Mouse (Mus musculus) embryonic facial prominence, embryonic 13.5 days (tissue): ENCODE measurements around the gene Tmem169. TPM values are rescaled to one million over a fixed set of nuclear protein-coding genes. Genes with fewer than 3 reads are reported as not detected.
A peak's percentile ranks its signal among the peaks of the same experiment; 100 is the strongest.
"Not testable (repeated sequence)": the region's sequence is repeated elsewhere in the genome, so short reads cannot be mapped to it uniquely, and the experiment has no call there.

Experiments
- ATAC-seq: fragments of 200-750 bp; cut with Nextera tagmentation; 2 replicates; pipeline ENCODE4 v1.8.0; 2017; ENCODE audit warnings: low read depth; ENCODE audit not compliant: insufficient number of reproducible peaks, insufficient read depth, low FRiP score, low TSS enrichment
- H3K27ac ChIP-seq: fragments of 300-500 bp; sonication (generic); 2 replicates; pipeline ENCODE4 v1.5.1; 2015; ENCODE audit warnings: moderate library complexity, mild to moderate bottlenecking, inconsistent platforms
- H3K27me3 ChIP-seq: fragments of 300-500 bp; sonication (generic); 2 replicates; pipeline ENCODE4 v1.6.1; 2015; ENCODE audit warnings: mild to moderate bottlenecking, inconsistent platforms
- H3K36me3 ChIP-seq: fragments of 300-500 bp; sonication (generic); 2 replicates; pipeline ENCODE4 v1.6.1; 2015; ENCODE audit warnings: mild to moderate bottlenecking, inconsistent platforms
- H3K4me1 ChIP-seq: fragments of 300-500 bp; sonication (generic); 2 replicates; pipeline ENCODE4 v1.6.1; 2015; ENCODE audit warnings: inconsistent platforms
- H3K4me2 ChIP-seq: fragments of 300-500 bp; sonication (generic); 2 replicates; pipeline ENCODE4 v1.6.1; 2015; ENCODE audit warnings: moderate library complexity, mild to moderate bottlenecking, inconsistent platforms
- H3K4me3 ChIP-seq: fragments of 300-500 bp; sonication (generic); 2 replicates; pipeline ENCODE4 v1.5.1; 2015; ENCODE audit warnings: mild to moderate bottlenecking, inconsistent platforms
- H3K9ac ChIP-seq: fragments of 300-500 bp; sonication (generic); 2 replicates; pipeline ENCODE4 v1.6.1; 2015; ENCODE audit warnings: mild to moderate bottlenecking, inconsistent platforms
- H3K9me3 ChIP-seq: fragments of 300-500 bp; sonication (generic); 2 replicates; pipeline ENCODE4 v1.6.1; 2016; ENCODE audit warnings: inconsistent platforms
- WGBS: fragments of 180-500 bp; shearing (Covaris S2); methylation state at CpG from one replicate; pipeline ENCODE4 v1.1.7; 2015; ENCODE audit warnings: mixed read lengths; 5-methylcytosine and 5-hydroxymethylcytosine counted together
- polyA plus RNA-seq: library from polyadenylated mRNA; unstranded; fragments of >200 nt; fragmentation: Nextera tagmentation; extraction: Ambion mirVana; gene quantifications from 2 replicates; pipeline ENCODE4 v1.2.1, GENCODE M21; 2015

Gene Tmem169
- polyA plus RNA-seq = 3.5 and 4.8 TPM in 2 replicates

DNA sequence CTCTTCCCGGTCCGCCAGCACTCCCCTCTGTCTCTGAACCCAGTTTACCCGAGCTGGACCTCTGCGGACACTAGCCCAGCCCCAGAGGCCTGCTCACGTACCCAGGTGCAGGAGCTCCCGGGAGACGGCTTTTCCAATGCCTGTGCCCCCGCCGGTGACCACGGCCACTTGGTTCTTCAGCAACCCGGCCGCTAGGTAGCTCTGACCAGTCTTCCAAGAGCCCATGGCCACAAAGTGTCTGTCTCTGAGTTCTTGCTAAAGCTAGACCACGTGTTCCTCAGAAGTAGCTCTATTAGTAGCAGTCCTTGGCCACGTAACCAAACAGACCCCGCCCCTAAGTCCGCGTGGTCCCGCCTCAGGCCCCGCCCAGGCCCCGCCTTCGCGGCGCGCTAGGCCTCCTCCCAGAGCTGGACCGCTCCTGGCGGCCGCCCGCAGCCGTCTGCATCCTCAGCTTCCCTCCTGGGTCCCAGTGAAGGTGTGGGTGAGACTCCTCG lies at the start of gene Tmem169, which contains the start of gene Pecr:
Tmem169 (plus strand) TSS at position 378 of the 494 bp plus-strand sequence.
Pecr (minus strand) TSS at position 323 of the 494 bp plus-strand sequence.
- H3K27ac ChIP-seq = peak within 1 kb of the TSS; percentile 66; the same call in 1 of the 2 replicates

GRCm38 (mm10) chr1:72236363-72237006 lies 47.7 kb upstream of the Tmem169 start:
- peak overlapping the region; percentile 90 for H3K27ac ChIP-seq
- not testable (repeated sequence) for H3K36me3 ChIP-seq, H3K9me3 ChIP-seq
- H3K4me1 ChIP-seq = peaks cover 15% of the 10 kb centered on the region
- WGBS = under 1% methylated on average over 37 of the region's 50 CpGs
- peaks cover 10% of the 10 kb centered on the region for H3K27me3 ChIP-seq
- ATAC-seq = peak; percentile 78
- H3K9ac ChIP-seq = peak overlapping the region; percentile 72
- peak overlapping the region; percentile 58 for H3K4me3 ChIP-seq
- H3K4me2 ChIP-seq = peak overlapping the region; percentile 69

More for the DNA sequence above, at the start of gene Tmem169, which contains the start of gene Pecr:
- Histone ChIP-seq H3K9me3 (no peaks in the 10 kb centered on the region), H3K4me2 (peak within 1 kb of the TSS; percentile 85), H3K4me1 (peaks cover 3% of the 10 kb centered on the region; the same call in 1 of the 2 replicates), H3K27me3 (peaks cover 4% of the 10 kb centered on the region; the same call in 1 of the 2 replicates), H3K4me3 (peak within 1 kb of the TSS; percentile 69), H3K36me3 (no peaks in the 10 kb centered on the region; the same call in 1 of the 2 replicates), H3K9ac (peak within 1 kb of the TSS; percentile 89)
- ATAC-seq = peak; percentile 98
- WGBS = under 1% methylated on average over 30 of the region's 30 CpGs

- Histone ChIP-seq H3K27ac (no peak overlapping the region), H3K9me3 (no peaks in the 10 kb centered on the region), H3K9ac (no peak overlapping the region), H3K36me3 (no peaks in the 10 kb centered on the region), H3K4me1 (peaks cover 15% of the 10 kb centered on the region), H3K27me3 (peaks cover 10% of the 10 kb centered on the region), H3K4me2 (peak overlapping the region; percentile 52), H3K4me3 (peak overlapping the region; percentile 28)
- peak; percentile 22; the same call in 1 of the 2 replicates for ATAC-seq
- WGBS = 4% methylated on average over 13 of the region's 13 CpGs
Measured at GRCm38 (mm10) chr1:72237007-72237775, 47.0 kb upstream of the Tmem169 start.

- ATAC-seq = no peak
Measured at GRCm38 (mm10) chr1:72238016-72238580, 46.1 kb upstream of the Tmem169 start.

DNA sequence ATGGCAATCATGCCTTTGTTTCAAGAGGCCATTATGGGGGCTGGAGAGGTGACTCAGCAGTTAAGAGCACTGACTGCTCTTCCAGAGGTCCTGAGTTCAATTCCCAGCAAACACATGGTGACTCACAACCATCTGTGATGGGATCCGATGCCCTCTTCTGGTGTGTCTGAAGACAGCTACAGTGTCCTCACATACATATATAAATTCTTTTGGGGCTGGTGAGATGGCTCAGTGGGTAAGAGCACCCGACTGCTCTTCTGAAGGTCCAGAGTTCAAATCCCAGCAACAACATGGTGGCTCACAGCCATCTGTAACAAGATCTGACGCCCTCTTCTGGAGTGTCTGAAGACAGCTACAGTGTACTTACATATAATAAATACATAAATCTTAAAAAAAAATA lies 45.1 kb upstream of the Tmem169 start:
- ATAC-seq, H3K4me3 ChIP-seq, H3K4me2 ChIP-seq, H3K27ac ChIP-seq, H3K36me3 ChIP-seq, H3K9ac ChIP-seq, H3K27me3 ChIP-seq, H3K9me3 ChIP-seq: not testable (repeated sequence)
- H3K4me1 ChIP-seq = peaks cover 15% of the 10 kb centered on the region
- 83% methylated on average over 3 of the region's 3 CpGs for WGBS

More at GRCm38 (mm10) chr1:72238016-72238580, 46.1 kb upstream of the Tmem169 start:
- Histone ChIP-seq H3K27ac (no peak overlapping the region; the same call in 1 of the 2 replicates), H3K4me2 (peak overlapping the region; percentile 52), H3K36me3 (no peaks in the 10 kb centered on the region), H3K4me1 (peaks cover 15% of the 10 kb centered on the region), H3K9me3 (no peaks in the 10 kb centered on the region), H3K27me3 (peaks cover 7% of the 10 kb centered on the region), H3K4me3 (no peak overlapping the region), H3K9ac (0 out of 2 replicates have a peak overlapping the region, but pooled peaks have one; percentile 27)
- 55% methylated on average over 10 of the region's 10 CpGs for WGBS

DNA sequence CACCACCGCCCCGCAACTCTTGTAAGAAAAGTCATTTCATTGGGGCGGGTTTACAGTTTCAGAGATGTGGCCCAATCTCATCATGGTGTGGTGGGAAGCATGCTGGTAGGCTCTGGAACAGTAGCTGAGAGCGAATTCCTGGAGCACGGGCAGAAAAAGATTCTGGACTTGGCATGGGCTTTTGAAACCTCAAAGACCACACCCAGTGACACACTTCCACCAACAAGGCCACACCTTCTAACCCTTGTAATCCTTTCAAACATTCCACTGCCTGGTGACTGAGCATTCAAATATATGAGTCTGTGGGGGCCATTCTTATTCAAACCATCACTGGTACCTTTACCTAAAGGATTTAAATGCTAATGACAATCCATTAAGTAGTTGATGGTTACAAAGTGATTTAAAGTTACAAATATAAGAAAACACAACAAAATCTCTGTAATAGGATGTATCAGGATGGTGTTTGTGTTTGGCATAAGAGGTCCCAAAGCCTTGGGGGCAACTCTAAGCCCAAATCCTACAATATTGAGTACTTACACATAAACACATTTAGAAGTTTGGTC lies 41.5 kb upstream of the Tmem169 start:
- Histone ChIP-seq H3K9ac (no peak overlapping the region), H3K4me3 (no peak overlapping the region), H3K36me3 (no peaks in the 10 kb centered on the region), H3K27ac (no peak overlapping the region), H3K4me2 (no peak overlapping the region), H3K9me3 (no peaks in the 10 kb centered on the region), H3K4me1 (peaks cover 9% of the 10 kb centered on the region), H3K27me3 (no peaks in the 10 kb centered on the region)
- WGBS = 89% methylated on average over 5 of the region's 5 CpGs
- no peak for ATAC-seq

DNA sequence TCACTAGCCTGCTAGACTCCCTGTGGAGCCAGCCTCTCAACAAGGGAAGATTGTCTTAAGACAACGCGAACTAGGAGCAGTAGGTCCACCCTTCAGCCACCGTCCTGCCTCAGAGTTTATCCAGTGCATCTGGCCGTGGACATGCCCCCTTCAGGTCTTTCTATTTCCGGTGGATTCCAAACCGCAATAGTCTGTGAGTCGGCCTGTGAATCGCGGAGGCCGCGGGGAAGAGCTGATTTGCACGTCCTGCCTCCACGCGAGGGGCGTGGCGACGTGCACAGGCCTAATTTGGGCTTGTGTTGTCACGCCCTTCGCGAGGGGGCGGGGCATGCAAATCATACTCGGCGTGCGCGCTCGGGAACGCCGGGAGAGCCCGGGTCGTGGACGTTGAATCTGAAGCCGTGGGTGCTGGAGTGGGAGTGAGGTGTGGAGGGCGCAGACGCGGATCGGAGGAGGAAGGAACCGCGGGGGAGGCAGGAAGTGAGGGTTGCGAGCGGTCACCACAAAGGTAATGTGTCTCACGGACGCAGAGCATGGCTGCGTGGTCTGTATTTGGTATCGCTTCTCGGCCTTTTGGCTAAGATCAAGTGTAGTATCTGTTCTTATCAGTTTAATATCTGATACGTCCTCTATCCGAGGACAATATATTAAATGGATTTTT lies 40.4 kb upstream of the Tmem169 start:
- peak overlapping the region; percentile 99 for H3K27ac ChIP-seq
- no peaks in the 10 kb centered on the region for H3K4me1 ChIP-seq
- WGBS = under 1% methylated on average over 47 of the region's 47 CpGs
- ATAC-seq = peak; percentile 93
- no peaks in the 10 kb centered on the region for H3K36me3 ChIP-seq
- peak overlapping the region; percentile 86 for H3K9ac ChIP-seq
- H3K4me2 ChIP-seq = peak overlapping the region; percentile 57
- H3K9me3 ChIP-seq = no peaks in the 10 kb centered on the region
- peak overlapping the region; percentile 47 for H3K4me3 ChIP-seq
- H3K27me3 ChIP-seq = no peaks in the 10 kb centered on the region

- Histone ChIP-seq H3K9me3 (no peaks in the 10 kb centered on the region), H3K36me3 (no peaks in the 10 kb centered on the region), H3K27me3 (no peaks in the 10 kb centered on the region), H3K27ac (peak overlapping the region; percentile 99), H3K4me2 (peak overlapping the region; percentile 57), H3K4me1 (no peaks in the 10 kb centered on the region), H3K9ac (no peak overlapping the region), H3K4me3 (peak overlapping the region; percentile 47)
- WGBS = under 1% methylated on average over 12 of the region's 12 CpGs
- ATAC-seq = peak; percentile 85
Measured at GRCm38 (mm10) chr1:72244317-72245036, 39.7 kb upstream of the Tmem169 start.

DNA sequence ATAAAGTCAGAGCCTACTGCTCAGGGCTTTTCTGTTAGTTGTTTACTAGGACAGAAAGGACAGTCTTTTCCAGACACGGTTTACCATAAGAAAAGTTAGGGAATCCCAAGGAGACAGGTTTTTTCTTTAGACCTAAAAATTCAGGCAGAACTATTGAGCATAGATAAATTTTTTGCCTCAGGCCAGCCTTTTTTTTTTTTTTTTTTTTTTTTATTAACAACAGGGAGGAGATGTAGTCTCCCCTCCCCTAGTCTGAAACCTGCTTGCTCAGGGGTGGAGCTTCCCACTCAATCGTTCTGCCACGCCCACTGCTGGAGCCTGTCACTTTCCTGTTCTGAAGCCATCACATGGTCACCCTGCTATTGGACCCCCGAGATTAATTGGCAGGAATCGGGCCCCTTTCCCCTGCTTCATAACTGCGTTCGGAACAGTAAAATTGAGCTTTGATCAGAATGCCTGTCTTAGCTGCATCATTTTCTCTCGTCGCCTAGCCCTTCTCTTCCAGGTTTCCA lies 35.9 kb upstream of the Tmem169 start:
- not testable (repeated sequence) for H3K4me1 ChIP-seq, H3K27me3 ChIP-seq, H3K27ac ChIP-seq, H3K4me2 ChIP-seq, H3K36me3 ChIP-seq, H3K9me3 ChIP-seq, ATAC-seq, H3K4me3 ChIP-seq, H3K9ac ChIP-seq
- 45% methylated on average over 9 of the region's 9 CpGs for WGBS

DNA sequence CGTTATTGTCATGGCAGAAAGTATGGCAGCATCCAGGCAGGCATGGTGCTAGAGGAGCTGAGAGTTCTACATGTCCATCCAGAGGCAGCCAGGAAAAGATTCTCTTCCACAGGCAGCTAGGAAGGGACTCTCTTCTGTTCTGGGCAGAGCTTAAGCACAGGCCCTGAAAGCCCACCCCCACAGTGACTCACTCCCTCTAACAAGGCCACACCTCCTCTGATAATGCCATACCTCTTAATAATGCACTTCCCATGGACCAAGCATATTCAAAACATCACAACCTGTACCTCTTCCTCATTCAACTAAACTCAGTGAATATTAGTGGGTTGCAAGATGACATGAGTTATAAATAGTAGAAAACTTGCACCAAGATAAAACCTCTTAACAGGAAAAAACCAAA lies 32.4 kb upstream of the Tmem169 start:
- H3K27me3 ChIP-seq = no peaks in the 10 kb centered on the region
- no peaks in the 10 kb centered on the region for H3K36me3 ChIP-seq
- ATAC-seq = no peak
- no peak overlapping the region for H3K9ac ChIP-seq
- WGBS = 78% methylated on average over 1 of the region's 1 CpGs
- no peak overlapping the region for H3K4me2 ChIP-seq
- peaks cover 14% of the 10 kb centered on the region for H3K4me1 ChIP-seq
- H3K4me3 ChIP-seq = no peak overlapping the region
- no peaks in the 10 kb centered on the region for H3K9me3 ChIP-seq
- H3K27ac ChIP-seq = no peak overlapping the region
